8 mouse cellular contexts compared by ENCODE assay signal in the genomic region with DNA sequence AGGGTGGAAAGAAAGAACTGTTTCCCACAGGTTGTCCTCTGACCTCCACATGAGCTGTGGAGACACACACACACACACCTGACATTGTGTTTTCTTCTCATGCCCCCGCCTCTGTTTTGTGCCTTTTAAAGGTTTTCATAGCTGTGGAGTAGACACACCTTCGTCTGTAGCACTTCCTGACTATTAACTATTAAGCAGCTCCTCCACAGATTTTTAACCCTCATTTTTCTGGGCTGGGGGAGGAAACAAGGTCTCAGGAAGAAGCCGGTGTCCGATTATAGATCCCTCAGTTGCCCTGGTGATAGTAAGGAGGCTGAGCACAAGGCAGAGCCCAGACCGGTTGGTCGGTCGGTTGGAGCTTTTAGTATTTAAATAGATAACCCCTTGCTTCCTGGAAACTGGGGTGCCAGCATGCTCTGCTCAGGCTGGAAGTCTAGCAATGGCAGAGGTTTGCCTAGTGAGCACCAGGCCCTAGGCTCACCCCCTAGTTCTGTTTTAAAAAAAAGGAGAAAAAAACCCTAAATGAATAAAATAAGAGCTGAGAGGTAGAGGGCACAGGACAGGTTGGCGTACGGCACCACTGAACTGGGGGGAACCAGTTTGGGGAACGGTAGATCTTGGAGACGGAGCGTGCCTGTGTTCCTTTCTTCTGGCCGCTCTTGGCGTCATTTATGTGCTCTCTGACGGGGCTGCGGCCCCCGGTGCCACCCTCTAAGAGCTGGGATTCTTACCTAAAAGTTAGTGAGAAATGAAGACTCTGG. TPM values are rescaled to one million over a fixed set of nuclear protein-coding genes. Genes with fewer than 3 reads are reported as not detected.
DNase-seq lines count a peak whose midpoint lies in the region; ATAC-seq and TF ChIP-seq lines count a peak whose summit lies in the region.

No protein-coding gene starts in this region.

- peak overlapping the region; percentile 84 for H3K9ac ChIP-seq in heart, postnatal 0 days (replicated peaks; ENCODE audit: low read depth, low read length)

- H3K9me3 ChIP-seq in heart, postnatal 0 days (replicated peaks; ENCODE audit: control insufficient read depth, low read length): no peaks in the 10 kb centered on the region

- peaks cover 11% of the 10 kb centered on the region for H3K4me1 ChIP-seq in lung, adult 2 months (ENCODE audit: control insufficient read depth, insufficient read depth, low read length)
- peaks cover 45% of the 10 kb centered on the region for H3K4me1 ChIP-seq in heart, postnatal 0 days (ENCODE audit: control insufficient read depth, insufficient read depth)

- H3K27me3 ChIP-seq in heart, postnatal 0 days (ENCODE audit: control insufficient read depth, insufficient read depth, low read length): no peaks in the 10 kb centered on the region

- peak overlapping the region; percentile 69 for H3K4me3 ChIP-seq in lung, adult 2 months (replicated peaks; ENCODE audit: extremely low read depth, low read depth, low read length)
- H3K4me3 ChIP-seq in heart, postnatal 0 days (ENCODE audit: low read depth, low read length): peak overlapping the region; percentile 69
- H3K4me3 ChIP-seq in macrophage (ENCODE audit: inconsistent target): peak overlapping the region; percentile 87

- WGBS in lung, adult 2 months: 2% methylated on average over 17 of the region's 17 CpGs
- 3% methylated on average over 17 of the region's 17 CpGs for WGBS in heart, postnatal 0 days
- 5% methylated on average over 17 of the region's 17 CpGs for WGBS in macrophage (ENCODE audit: missing documents)

- peaks cover 3% of the 10 kb centered on the region; the same call in 1 of the 2 replicates for H3K36me3 ChIP-seq in heart, postnatal 0 days (replicated peaks; ENCODE audit: control insufficient read depth, insufficient read depth, low read length)
- peaks cover 6% of the 10 kb centered on the region; the same call in 1 of the 2 replicates for H3K36me3 ChIP-seq in macrophage (ENCODE audit: inconsistent target)

- no peak for DNase-seq in lung, adult 2 months
- DNase-seq in lung, postnatal 14 days: no peak
- peak; percentile 1 for DNase-seq in brain, embryonic 18.5 days (ENCODE audit: low read depth, low spot score)
- no peak for DNase-seq in heart, postnatal 0 days (ENCODE audit: low spot score)
- DNase-seq in B cell, adult 2 months: no peak
- DNase-seq in right cerebral cortex, postnatal 36 days (ENCODE audit: low spot score in 2 of 2): no peak
- DNase-seq in gastrocnemius, adult 18-20 months (ENCODE audit: low spot score): no peak

- no peak for TF ChIP-seq CTCF in lung, adult 2 months (IDR thresholded peaks at IDR 0.05; ENCODE audit: insufficient read depth, low read length)
- no peak for TF ChIP-seq CTCF in heart, postnatal 0 days (IDR thresholded peaks at IDR 0.05; ENCODE audit: low read depth)

- H3K27ac ChIP-seq in heart, postnatal 0 days (ENCODE audit: low read depth): peak overlapping the region; percentile 99
- H3K27ac ChIP-seq in macrophage: peak overlapping the region; percentile 96

- H3K4me2 ChIP-seq in heart, postnatal 0 days (ENCODE audit: low read depth, low read length): peak overlapping the region; percentile 78

- peaks cover 60% of the 10 kb centered on the region for H3K79me2 ChIP-seq in macrophage (ENCODE audit: inconsistent target)

- TF ChIP-seq EP300 in heart, postnatal 0 days (IDR thresholded peaks at IDR 0.05; ENCODE audit: low read depth): no peak; the same call in 1 of the 2 replicates

- TF ChIP-seq POLR2A in lung, adult 2 months (IDR thresholded peaks at IDR 0.05; ENCODE audit: borderline replicate concordance, extremely low read depth, low read depth, low read length): no peak

- ATAC-seq in heart, postnatal 0 days (ENCODE audit: insufficient read depth, low read depth): 0 out of 2 replicates have a peak, but pooled peaks have one; percentile 20

RNA-seq across cellular contexts. Expression of gene Ppp2r5c, which starts 38.1 kb away (rescaled TPM):
- 30.4 and 45.1 TPM in 2 replicates for polyA plus RNA-seq in lung, adult 2 months (2012; rRNA removed)
- 103 and 104 TPM in 2 replicates for total RNA-seq in heart, postnatal 0 days (2014; rRNA removed; ENCODE audit: low replicate concordance)
- 108 and 118 TPM in 2 replicates for polyA plus RNA-seq in heart, postnatal 0 days (2015; fragmentation: Nextera tagmentation; extraction: Ambion mirVana)
- total RNA-seq in macrophage (2018; cell fraction: chromatin; rRNA removed): 100 to 1,000 TPM in 2 of 26 experiments, 10 to 100 TPM in 24; 19.9 to 103 (median 77.9) TPM
- total RNA-seq in macrophage (2018; cell fraction: cytosol; rRNA removed): 100 to 1,000 TPM; 104 to 180 (median 147) TPM
- total RNA-seq in macrophage (2018; cell fraction: nucleus; rRNA removed): 100 to 1,000 TPM in 6 of 26 experiments, 10 to 100 TPM in 20; 31.2 to 122 (median 80.1) TPM
- polyA plus RNA-seq in macrophage (2018): 110 to 139 TPM (median 129 TPM) in 3 replicates
- 10 to 100 TPM; 66.5 to 75.7 TPM for total RNA-seq in gastrocnemius, adult 18-20 months (2021)
